Mouse (Mus musculus): ENCODE measurements around the gene Gm21983. TPM values are rescaled to one million over a fixed set of nuclear protein-coding genes. Genes with fewer than 3 reads are reported as not detected.

Gene Gm21983
- polyA plus RNA-seq, 3 experiments from 2014 or later, result not detected

GRCm38 (mm10) chr7:27159256-27159655, 21.6 kb downstream of the Gm21983 start:
- no peak for ATAC-seq

GRCm38 (mm10) chr7:27158171-27158570, 22.7 kb downstream of the Gm21983 start:
- no peak for ATAC-seq

- ATAC-seq, result no peak
Observed at GRCm38 (mm10) chr7:27156005-27156404, 24.9 kb downstream of the Gm21983 start.

GRCm38 (mm10) chr7:27153205-27153764, 27.6 kb downstream of the Gm21983 start, which contains the start of gene Cyp2t4:
TSS of gene Cyp2t4 (plus strand) at chr7:27153714.
- ATAC-seq, result no peak

- no peak for ATAC-seq
Observed at GRCm38 (mm10) chr7:27136410-27136996, 44.4 kb downstream of the Gm21983 start.

GRCm38 (mm10) chr7:27133757-27134156, 47.1 kb downstream of the Gm21983 start:
- no peak for ATAC-seq

- no peak for ATAC-seq
Observed at GRCm38 (mm10) chr7:27133156-27133555, 47.7 kb downstream of the Gm21983 start.

- ATAC-seq, result no peak
Observed at GRCm38 (mm10) chr7:27132588-27132987, 48.3 kb downstream of the Gm21983 start.

GRCm38 (mm10) chr7:27131387-27131786, 49.5 kb downstream of the Gm21983 start:
- ATAC-seq, result no peak

- no peak for ATAC-seq
Observed at GRCm38 (mm10) chr7:27130521-27131370, 50.1 kb downstream of the Gm21983 start.

GRCm38 (mm10) chr7:27129811-27130210, 51.1 kb downstream of the Gm21983 start:
- ATAC-seq, result no peak

- ATAC-seq, result no peak
Observed at GRCm38 (mm10) chr7:27128946-27129345, 51.9 kb downstream of the Gm21983 start.

GRCm38 (mm10) chr7:27128162-27128561, 52.7 kb downstream of the Gm21983 start:
- ATAC-seq, result no peak

- no peak for ATAC-seq
Observed at GRCm38 (mm10) chr7:27124969-27125368, 55.9 kb downstream of the Gm21983 start.

- no peak for ATAC-seq
Observed at GRCm38 (mm10) chr7:27124305-27124832, 56.5 kb downstream of the Gm21983 start.

- no peak for ATAC-seq
Observed at GRCm38 (mm10) chr7:27119676-27120075, 61.2 kb downstream of the Gm21983 start, which contains the start of gene Cyp2f2. TSS of gene Cyp2f2 (plus strand) at chr7:27119909.

Other genes starting within 250 kb of the Gm21983 start
- not detected for gene Cyp2a22, start 241.7 kb downstream of the Gm21983 start, polyA plus RNA-seq (2017; shearing (Covaris generic))
- gene Cyp2a12, start 152.0 kb downstream of the Gm21983 start, polyA plus RNA-seq (2017; shearing (Covaris generic)), result not detected
- not detected for gene Cyp2f2, start 61.2 kb downstream of the Gm21983 start, polyA plus RNA-seq (2017; shearing (Covaris generic))
- under 1 TPM in 2 of 3 experiments, not detected in 1; 0.24 to 0.59 TPM for gene Cyp2t4, start 27.4 kb downstream of the Gm21983 start, polyA plus RNA-seq (2017; shearing (Covaris generic))
- 10 to 100 TPM; 12.0 to 14.1 (median 13.9) TPM for gene Egln2, start 14.3 kb downstream of the Gm21983 start, polyA plus RNA-seq (2017; shearing (Covaris generic))
- gene Rab4b, start 2.2 kb downstream of the Gm21983 start, polyA plus RNA-seq (2017; shearing (Covaris generic)), result 100 to 1,000 TPM; 130 to 162 (median 146) TPM
- gene Mia, start 71 bp upstream of the Gm21983 start, polyA plus RNA-seq (2017; shearing (Covaris generic)), result not detected
- 1 to 10 TPM; 2.2 to 5.9 (median 5.2) TPM for gene BC024978, start 14.7 kb upstream of the Gm21983 start, polyA plus RNA-seq (2017; shearing (Covaris generic))
- gene Snrpa, start 15.2 kb upstream of the Gm21983 start, polyA plus RNA-seq (2017; shearing (Covaris generic)), result 10 to 100 TPM; 63.4 to 96.0 (median 77.8) TPM
- gene Itpkc, start 47.6 kb upstream of the Gm21983 start, polyA plus RNA-seq (2017; shearing (Covaris generic)), result under 1 TPM; 0.49 to 0.83 (median 0.58) TPM
- gene Coq8b, start 51.9 kb upstream of the Gm21983 start, polyA plus RNA-seq (2017; shearing (Covaris generic)), result 10 to 100 TPM in 2 of 3 experiments, 1 to 10 TPM in 1; 9.5 to 14.0 (median 10.9) TPM
- gene Numbl, start 77.3 kb upstream of the Gm21983 start, polyA plus RNA-seq (2017; shearing (Covaris generic)), result under 1 TPM; 0.15 to 0.38 (median 0.15) TPM
- 1 to 10 TPM in 1 of 3 experiments, under 1 TPM in 2; 0.45 to 1.2 (median 0.50) TPM for gene Ltbp4, start 156.6 kb upstream of the Gm21983 start, polyA plus RNA-seq (2017; shearing (Covaris generic))
- gene Shkbp1, start 174.9 kb upstream of the Gm21983 start, polyA plus RNA-seq (2017; shearing (Covaris generic)), result 10 to 100 TPM; 46.9 to 59.2 (median 50.1) TPM
- 1 to 10 TPM in 1 of 3 experiments, not detected in 2; 4.0 TPM for gene Gm20479, start 176.3 kb upstream of the Gm21983 start, polyA plus RNA-seq (2017; shearing (Covaris generic))

Data from inflammation-experienced regulatory T-cells, adult 6 months (primary cell).